Mouse (Mus musculus) CH12.LX (cell line): ENCODE data around the gene Dlx4. TPM values are rescaled to one million over a fixed set of nuclear protein-coding genes. Genes with fewer than 3 reads are reported as not detected.

Experiments used
- DNase-seq: peaks from one replicate; pipeline ENCODE4 v3.0.0-alpha.2; 2013; ENCODE audit errors: extremely low read depth
- H3K27ac ChIP-seq: 2 replicates; pipeline ENCODE4 v1.5.1; 2012; ENCODE audit warnings: low read depth, mild to moderate bottlenecking, control low read depth, moderate library complexity; ENCODE audit not compliant: insufficient read depth
- H3K27me3 ChIP-seq: replicated peaks from 2 replicates; pipeline ENCODE3; 2012; ENCODE audit warnings: inconsistent platforms
- H3K36me3 ChIP-seq, 2 experiments: replicated peaks in 1 of 2; 2 replicates each; pipeline versions ENCODE3 to v1.6.1; 2012; ENCODE audit warnings: inconsistent platforms in 1 of 2, low read length in 1 of 2, mild to moderate bottlenecking in 1 of 2, mixed read lengths in 1 of 2, moderate library complexity in 1 of 2; ENCODE audit not compliant: control insufficient read depth in 1 of 2, insufficient read depth in 1 of 2
- H3K4me1 ChIP-seq, 2 experiments: 2 replicates each; pipeline ENCODE4 v1.6.1; 2012; ENCODE audit warnings: inconsistent platforms in 1 of 2, moderate library complexity in 1 of 2; ENCODE audit not compliant: insufficient read depth in 2 of 2, control insufficient read depth in 1 of 2
- H3K4me2 ChIP-seq: 2 replicates; pipeline ENCODE4 v1.6.1; 2012; ENCODE audit warnings: low read depth, mild to moderate bottlenecking, control low read depth; ENCODE audit not compliant: poor library complexity, insufficient read depth, severe bottlenecking
- H3K4me3 ChIP-seq, 3 experiments: fragments of 150-350 bp in 1 of 3; sonication (generic) in 1 of 3; replicated peaks in 1 of 3; 2 replicates each; pipeline versions ENCODE3 to v1.5.1; 2011 to 2012; ENCODE audit warnings: low read depth in 2 of 3, low read length in 2 of 3, mild to moderate bottlenecking in 2 of 3, moderate library complexity in 2 of 3, control low read depth in 1 of 3, improper control_type of control experiment in 1 of 3, inconsistent platforms in 1 of 3, mixed read lengths in 1 of 3; ENCODE audit not compliant: poor library complexity in 1 of 3
- H3K79me2 ChIP-seq: replicated peaks from 2 replicates; pipeline ENCODE4 v1.6.1; 2012; ENCODE audit warnings: mild to moderate bottlenecking, moderate library complexity; ENCODE audit not compliant: control insufficient read depth, poor library complexity, insufficient read depth, severe bottlenecking; ENCODE audit errors: extremely low read depth
- H3K9ac ChIP-seq: 2 replicates; pipeline ENCODE4 v1.6.1; 2012; ENCODE audit warnings: low read depth, mild to moderate bottlenecking, control low read depth, moderate library complexity; ENCODE audit not compliant: insufficient read depth
- H3K9me3 ChIP-seq: replicated peaks from 2 replicates; pipeline ENCODE3; 2012; ENCODE audit warnings: low read length, inconsistent platforms, mixed read lengths
- BHLHE40 ChIP-seq: IDR thresholded peaks from 2 replicates; pipeline ENCODE4 v1.6.1; 2011; ENCODE audit warnings: mild to moderate bottlenecking, low read depth, low read length, improper control_type of control experiment
- CHD1 ChIP-seq: IDR thresholded peaks from 2 replicates; pipeline ENCODE4 v1.6.1; 2012; ENCODE audit warnings: low read depth, low read length, improper control_type of control experiment, inconsistent platforms
- CTCF ChIP-seq, 2 experiments: IDR thresholded peaks in 1 of 2; conservative IDR thresholded peaks in 1 of 2; 2 replicates each; pipeline ENCODE4 v1.5.1; 2011 to 2012; ENCODE audit warnings: low read depth in 2 of 2, low read length in 2 of 2, improper control_type of control experiment in 1 of 2, inconsistent platforms in 1 of 2, mild to moderate bottlenecking in 1 of 2, moderate library complexity in 1 of 2
- EP300 ChIP-seq: IDR thresholded peaks from 2 replicates; pipeline ENCODE4 v1.6.1; 2011; ENCODE audit warnings: low read length, improper control_type of control experiment
- GABPA ChIP-seq: IDR thresholded peaks from 2 replicates; pipeline ENCODE4 v1.6.1; 2012; ENCODE audit warnings: low read depth, low read length, improper control_type of control experiment, inconsistent platforms; ENCODE audit not compliant: insufficient replicate concordance
- HCFC1 ChIP-seq: IDR thresholded peaks from 2 replicates; pipeline ENCODE4 v1.6.1; 2012; ENCODE audit warnings: low read depth, mild to moderate bottlenecking, inconsistent platforms, low read length, improper control_type of control experiment
- JUN ChIP-seq: IDR thresholded peaks from 2 replicates; pipeline ENCODE4 v1.6.1; 2011; ENCODE audit warnings: low read depth, mild to moderate bottlenecking, low read length, improper control_type of control experiment, moderate library complexity; ENCODE audit not compliant: insufficient read depth
- JUND ChIP-seq: conservative IDR thresholded peaks from 2 replicates; pipeline ENCODE4 v1.6.1; 2011; ENCODE audit warnings: low read depth, low read length, improper control_type of control experiment
- MAFK ChIP-seq: IDR thresholded peaks from 2 replicates; pipeline ENCODE4 v1.6.1; 2011; ENCODE audit warnings: low read length, improper control_type of control experiment; ENCODE audit not compliant: insufficient replicate concordance
- MAX ChIP-seq: IDR thresholded peaks from 2 replicates; pipeline ENCODE4 v1.6.1; 2011; ENCODE audit warnings: low read length, improper control_type of control experiment
- MEF2A ChIP-seq: IDR thresholded peaks from 2 replicates; pipeline ENCODE4 v1.6.1; 2014; ENCODE audit warnings: low read depth, mild to moderate bottlenecking, inconsistent platforms, low read length, improper control_type of control experiment, borderline replicate concordance
- MXI1 ChIP-seq: IDR thresholded peaks from 2 replicates; pipeline ENCODE4 v1.6.1; 2011; ENCODE audit warnings: mild to moderate bottlenecking, low read depth, low read length, improper control_type of control experiment
- MYC ChIP-seq: IDR thresholded peaks from 2 replicates; pipeline ENCODE4 v1.6.1; 2011; ENCODE audit warnings: low read depth, mild to moderate bottlenecking, improper control_type of control experiment, low read length
- NELFE ChIP-seq: IDR thresholded peaks from 2 replicates; pipeline ENCODE4 v1.6.1; 2011; ENCODE audit warnings: low read depth, low read length, improper control_type of control experiment
- POLR2AphosphoS2 ChIP-seq: IDR thresholded peaks from 2 replicates; pipeline ENCODE4 v1.6.1; 2011; ENCODE audit warnings: low read depth, low read length, improper control_type of control experiment
- RAD21 ChIP-seq: IDR thresholded peaks from 2 replicates; pipeline ENCODE4 v1.6.1; 2011; ENCODE audit warnings: low read depth, mild to moderate bottlenecking, low read length, improper control_type of control experiment, moderate library complexity
- RCOR1 ChIP-seq: conservative IDR thresholded peaks from 2 replicates; pipeline ENCODE4 v1.6.1; 2012; ENCODE audit warnings: low read depth, mild to moderate bottlenecking, inconsistent platforms, low read length, improper control_type of control experiment
- TCF12 ChIP-seq: IDR thresholded peaks from 2 replicates; pipeline ENCODE4 v1.6.1; 2014; ENCODE audit warnings: low read depth, mild to moderate bottlenecking, inconsistent platforms, low read length, improper control_type of control experiment
- USF1 ChIP-seq: IDR thresholded peaks from 2 replicates; pipeline ENCODE4 v1.6.1; 2014; ENCODE audit warnings: low read depth, mild to moderate bottlenecking, inconsistent platforms, low read length, improper control_type of control experiment
- USF2 ChIP-seq: conservative IDR thresholded peaks from 2 replicates; pipeline ENCODE4 v1.6.1; 2011; ENCODE audit warnings: low read depth, low read length, improper control_type of control experiment
- ZC3H11A ChIP-seq: IDR thresholded peaks from 2 replicates; pipeline ENCODE4 v1.6.1; 2012; ENCODE audit warnings: low read depth, mild to moderate bottlenecking, inconsistent platforms, low read length, improper control_type of control experiment
- ZNF384 ChIP-seq: IDR thresholded peaks from 2 replicates; pipeline ENCODE4 v1.6.1; 2012; ENCODE audit warnings: low read depth, low read length, improper control_type of control experiment, inconsistent platforms
- dilution Hi-C: fragments of 300-500 bp; cut with MboI; formaldehyde crosslinking; loops from 2 replicates; pipeline ENCODE4 v1.14.3; 2020; ENCODE audit warnings: low sequenced_read_pairs; ENCODE audit not compliant: extremely low pct_unique_long_range_greater_than_20kb, extremely low pct_ligation_motif_present
- in situ Hi-C: fragments of 300-500 bp; cut with MboI; formaldehyde crosslinking; loops from 3 replicates; pipeline ENCODE4 v1.14.3; 2019; ENCODE audit warnings: low sequenced_read_pairs, low pct_ligation_motif_present, low pct_unique_long_range_greater_than_20kb, mixed read lengths
- polyA plus RNA-seq: library from polyadenylated mRNA; unstranded; fragments of >175 nt; gene quantifications from 2 replicates; pipeline ENCODE4 v1.2.1, GENCODE M21; 2012; ENCODE audit warnings: low read depth; ENCODE audit not compliant: insufficient read length
- total RNA-seq, 2 experiments: library from RNA; depleted of rRNA; stranded (reverse); fragments of 300-350 nt in 1 of 2; fragments of >200 nt in 1 of 2; gene quantifications; 2 replicates each; pipeline ENCODE4 v1.2.3; 2012 to 2014

Dlx4 gene
- total and polyA plus RNA-seq, 3 experiments, result 0.25 TPM; not detected in 2

- no peaks in the 10 kb centered on the region for H3K9me3 ChIP-seq
- no peak overlapping the region for H3K4me2 ChIP-seq
- H3K36me3 ChIP-seq, result no peaks in the 10 kb centered on the region
- in situ Hi-C loops (no loop called here), dilution Hi-C loops (loop anchor here (25.0 kb wide), 1 partner anchor 95 kb away; no protein-coding TSS in a partner anchor)
- H3K79me2 ChIP-seq, result no peaks in the 10 kb centered on the region
- DNase-seq, result no peak
- no peak overlapping the region for H3K27ac ChIP-seq
- no peak overlapping the region for H3K4me3 ChIP-seq
- H3K9ac ChIP-seq, result no peak overlapping the region
- TF ChIP-seq JUND (no peak), RCOR1 (no peak), MYC (no peak), USF1 (no peak), BHLHE40 (no peak), HCFC1 (no peak), NELFE (no peak), EP300 (no peak), JUN (no peak), ZNF384 (no peak)
- peaks cover 0 to 16% of the 10 kb centered on the region in 2 experiments; a peak in 2 of 4 replicates for H3K4me1 ChIP-seq
- H3K27me3 ChIP-seq, result peaks cover 97% of the 10 kb centered on the region
Observed at GRCm38 (mm10) chr11:95142258-95142657, 3.8 kb downstream of the Dlx4 start.

- DNase-seq, result no peak
- Histone ChIP-seq H3K4me3 (no peak overlapping the region), H3K9me3 (no peaks in the 10 kb centered on the region), H3K27me3 (peaks cover 97% of the 10 kb centered on the region), H3K9ac (no peak overlapping the region), H3K4me1 (peaks cover 0 to 2% of the 10 kb centered on the region in 2 experiments; a peak in 1 of 4 replicates), H3K79me2 (no peaks in the 10 kb centered on the region), H3K27ac (no peak overlapping the region), H3K4me2 (no peak overlapping the region), H3K36me3 (no peaks in the 10 kb centered on the region)
- TF ChIP-seq MEF2A (no peak), MAFK (no peak), USF1 (no peak), JUN (no peak), EP300 (no peak), MXI1 (no peak), RAD21 (no peak), POLR2AphosphoS2 (no peak), CTCF (conservative IDR thresholded peaks at IDR 0.05 in 1 of 2, IDR thresholded peaks at IDR 0.05 in 1 of 2; ENCODE audit: low read depth in 2 of 2, low read length in 2 of 2) (no peak), NELFE (no peak), TCF12 (no peak), ZC3H11A (no peak), MAX (no peak), BHLHE40 (no peak), CHD1 (no peak), USF2 (no peak), GABPA (no peak)
- in situ Hi-C loops, result no loop called here
- dilution Hi-C loops, result loop anchor here (25.0 kb wide), 1 partner anchor 97 kb away; no protein-coding TSS in a partner anchor
Observed at GRCm38 (mm10) chr11:95139871-95140270, 6.2 kb downstream of the Dlx4 start.
